Mouse (Mus musculus): Measurements from ENCODE around the gene Rdh16. TPM values are rescaled to one million over a fixed set of nuclear protein-coding genes. Genes with fewer than 3 reads are reported as not detected.

The Rdh16 gene
- polyA plus RNA-seq, 1 experiment from 2014 or later = 1.0 TPM

GRCm38 (mm10) chr10:127866232-127866631 is 65.3 kb downstream of the Rdh16 start, which contains the start of gene Rdh16f2:
Rdh16f2 (plus strand) TSS chr10:127866474.
- Histone ChIP-seq H3K9ac (ENCODE audit: low read length) (no peak within 1 kb of the TSS), H3K27me3 (ENCODE audit: control insufficient read depth, insufficient read depth, low read length) (no peaks in the 10 kb centered on the region), H3K4me1 (replicated peaks; ENCODE audit: control insufficient read depth, insufficient read depth) (no peaks in the 10 kb centered on the region), H3K4me3 (ENCODE audit: low read depth, low read length) (no peak within 1 kb of the TSS), H3K9me3 (ENCODE audit: control insufficient read depth, low read length) (no peaks in the 10 kb centered on the region), H3K27ac (replicated peaks) (no peak within 1 kb of the TSS), H3K4me2 (replicated peaks; ENCODE audit: low read depth) (no peak within 1 kb of the TSS), H3K36me3 (ENCODE audit: control insufficient read depth, insufficient read depth, low read length) (no peaks in the 10 kb centered on the region)
- WGBS = 82% methylated on average over 3 of the region's 3 CpGs
- no peak for ATAC-seq (ENCODE audit: low FRiP score, low TSS enrichment)
- TF ChIP-seq EP300 (optimal IDR thresholded peaks at IDR 0.05) (no peak), CTCF (IDR thresholded peaks at IDR 0.05; ENCODE audit: low read depth) (no peak)
- DNase-seq (ENCODE audit: low spot score) = no peak

DNA sequence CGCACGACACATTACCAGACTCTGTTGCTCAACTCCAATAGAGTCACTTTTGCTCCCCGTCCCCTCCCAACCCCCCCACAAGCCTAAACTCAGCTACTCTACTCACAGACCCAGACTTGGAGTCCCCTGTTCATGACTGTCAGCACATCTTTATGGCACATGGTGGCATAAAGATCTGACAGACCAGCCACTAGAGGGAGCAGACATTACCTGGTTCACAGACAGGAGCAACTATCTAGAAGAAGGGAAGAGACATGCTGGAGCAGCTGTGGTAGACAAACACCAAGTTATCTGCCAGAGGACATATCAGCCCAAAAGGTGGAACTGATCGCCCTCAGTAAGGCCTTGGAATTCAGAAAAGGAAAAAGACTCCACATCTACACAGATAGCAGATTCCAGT is 71.5 kb downstream of the Rdh16 start:
- no peaks in the 10 kb centered on the region for H3K36me3 ChIP-seq (ENCODE audit: control insufficient read depth, insufficient read depth, low read length)
- H3K27ac ChIP-seq (replicated peaks) = no peak overlapping the region
- no peak overlapping the region for H3K4me3 ChIP-seq (ENCODE audit: low read depth, low read length)
- no peaks in the 10 kb centered on the region for H3K4me1 ChIP-seq (replicated peaks; ENCODE audit: control insufficient read depth, insufficient read depth)
- H3K27me3 ChIP-seq (ENCODE audit: control insufficient read depth, insufficient read depth, low read length) = no peaks in the 10 kb centered on the region
- DNase-seq (ENCODE audit: low spot score) (no peak), ATAC-seq (ENCODE audit: low FRiP score, low TSS enrichment) (no peak)
- 65% methylated on average over 4 of the region's 4 CpGs for WGBS
- H3K9ac ChIP-seq (ENCODE audit: low read length) = no peak overlapping the region
- no peak overlapping the region for H3K4me2 ChIP-seq (replicated peaks; ENCODE audit: low read depth)
- H3K9me3 ChIP-seq (ENCODE audit: control insufficient read depth, low read length) = no peaks in the 10 kb centered on the region
- TF ChIP-seq EP300 (optimal IDR thresholded peaks at IDR 0.05) (no peak), CTCF (IDR thresholded peaks at IDR 0.05; ENCODE audit: low read depth) (peak; percentile 74)

GRCm38 (mm10) chr10:127877681-127878080 is 76.7 kb downstream of the Rdh16 start:
- WGBS = 11% methylated on average over 2 of the region's 2 CpGs
- no peak overlapping the region for H3K4me2 ChIP-seq (replicated peaks; ENCODE audit: low read depth)
- peak; percentile 88 for ATAC-seq (ENCODE audit: low FRiP score, low TSS enrichment)
- H3K27me3 ChIP-seq (ENCODE audit: control insufficient read depth, insufficient read depth, low read length) = no peaks in the 10 kb centered on the region
- H3K4me3 ChIP-seq (ENCODE audit: low read depth, low read length) = no peak overlapping the region
- DNase-seq (ENCODE audit: low spot score) = peak; percentile 71
- H3K9me3 ChIP-seq (ENCODE audit: control insufficient read depth, low read length) = no peaks in the 10 kb centered on the region
- no peaks in the 10 kb centered on the region for H3K36me3 ChIP-seq (ENCODE audit: control insufficient read depth, insufficient read depth, low read length)
- peak overlapping the region; percentile 19 for H3K27ac ChIP-seq (replicated peaks)
- no peak overlapping the region for H3K9ac ChIP-seq (ENCODE audit: low read length)
- 0 out of 2 replicates have a peak, but pooled peaks cover 2% of the 10 kb centered on the region for H3K4me1 ChIP-seq (replicated peaks; ENCODE audit: control insufficient read depth, insufficient read depth)
- no peak for TF ChIP-seq CTCF (IDR thresholded peaks at IDR 0.05; ENCODE audit: low read depth)
- TF ChIP-seq EP300 (optimal IDR thresholded peaks at IDR 0.05) = no peak

DNA sequence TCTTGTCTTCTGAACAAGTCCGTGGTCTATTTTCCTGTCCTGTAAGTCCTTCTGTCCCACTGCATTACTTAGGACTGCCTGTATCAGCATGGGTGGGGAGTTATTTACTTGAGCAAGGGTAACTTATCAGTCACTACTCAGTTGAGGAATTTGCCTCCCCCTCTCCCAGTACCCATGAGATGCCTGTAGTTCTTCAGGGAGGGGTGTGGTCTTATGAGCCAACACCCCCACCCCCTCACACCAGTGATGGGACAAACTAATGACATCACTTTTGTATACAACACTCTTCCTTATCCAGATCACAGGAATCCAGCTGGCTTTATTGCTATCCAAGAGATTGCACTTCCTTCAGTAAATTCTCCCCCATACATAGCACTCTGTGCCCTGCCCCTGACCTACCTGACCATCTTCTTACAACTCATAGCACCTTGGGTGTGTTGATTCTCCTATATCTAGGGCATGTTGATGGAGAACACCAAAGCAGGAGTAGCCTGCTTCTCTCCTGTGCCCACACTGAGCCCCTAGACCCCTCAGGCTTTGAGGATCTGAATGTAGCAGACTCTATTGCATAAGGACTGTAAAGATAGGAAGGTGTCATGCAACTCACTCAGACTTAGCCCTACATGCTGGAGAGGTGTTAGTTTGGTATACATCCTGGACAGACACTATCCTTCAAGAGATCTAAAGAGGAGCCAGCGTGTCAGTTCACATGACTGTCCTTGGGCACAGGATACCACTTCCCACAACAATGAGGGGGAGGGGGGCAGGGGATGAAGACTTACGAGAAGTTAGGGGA is 77.5 kb downstream of the Rdh16 start:
- Histone ChIP-seq H3K27me3 (ENCODE audit: control insufficient read depth, insufficient read depth, low read length) (no peaks in the 10 kb centered on the region), H3K4me2 (replicated peaks; ENCODE audit: low read depth) (no peak overlapping the region), H3K27ac (replicated peaks) (peak overlapping the region; percentile 35), H3K4me1 (replicated peaks; ENCODE audit: control insufficient read depth, insufficient read depth) (0 out of 2 replicates have a peak, but pooled peaks cover 2% of the 10 kb centered on the region), H3K36me3 (ENCODE audit: control insufficient read depth, insufficient read depth, low read length) (no peaks in the 10 kb centered on the region), H3K9me3 (ENCODE audit: control insufficient read depth, low read length) (no peaks in the 10 kb centered on the region), H3K4me3 (ENCODE audit: low read depth, low read length) (no peak overlapping the region), H3K9ac (ENCODE audit: low read length) (no peak overlapping the region)
- TF ChIP-seq CTCF (IDR thresholded peaks at IDR 0.05; ENCODE audit: low read depth) (no peak), EP300 (optimal IDR thresholded peaks at IDR 0.05) (no peak)
- DNase-seq (ENCODE audit: low spot score) (peak; percentile 35), ATAC-seq (ENCODE audit: low FRiP score, low TSS enrichment) (peak; percentile 70)
- 65% methylated on average over 3 of the region's 3 CpGs for WGBS

GRCm38 (mm10) chr10:127879155-127879688 is 78.3 kb downstream of the Rdh16 start:
- no peak overlapping the region for H3K4me3 ChIP-seq (ENCODE audit: low read depth, low read length)
- no peaks in the 10 kb centered on the region for H3K36me3 ChIP-seq (ENCODE audit: control insufficient read depth, insufficient read depth, low read length)
- H3K4me2 ChIP-seq (replicated peaks; ENCODE audit: low read depth) = no peak overlapping the region
- DNase-seq (ENCODE audit: low spot score) (peak; percentile 59), ATAC-seq (ENCODE audit: low FRiP score, low TSS enrichment) (peak; percentile 67)
- no peaks in the 10 kb centered on the region for H3K27me3 ChIP-seq (ENCODE audit: control insufficient read depth, insufficient read depth, low read length)
- H3K9ac ChIP-seq (ENCODE audit: low read length) = no peak overlapping the region
- no peaks in the 10 kb centered on the region for H3K9me3 ChIP-seq (ENCODE audit: control insufficient read depth, low read length)
- 59% methylated on average over 3 of the region's 3 CpGs for WGBS
- 0 out of 2 replicates have a peak, but pooled peaks cover 2% of the 10 kb centered on the region for H3K4me1 ChIP-seq (replicated peaks; ENCODE audit: control insufficient read depth, insufficient read depth)
- no peak for TF ChIP-seq CTCF (IDR thresholded peaks at IDR 0.05; ENCODE audit: low read depth)
- no peak for TF ChIP-seq EP300 (optimal IDR thresholded peaks at IDR 0.05)
- no peak overlapping the region; the same call in 1 of the 2 replicates for H3K27ac ChIP-seq (replicated peaks)

DNA sequence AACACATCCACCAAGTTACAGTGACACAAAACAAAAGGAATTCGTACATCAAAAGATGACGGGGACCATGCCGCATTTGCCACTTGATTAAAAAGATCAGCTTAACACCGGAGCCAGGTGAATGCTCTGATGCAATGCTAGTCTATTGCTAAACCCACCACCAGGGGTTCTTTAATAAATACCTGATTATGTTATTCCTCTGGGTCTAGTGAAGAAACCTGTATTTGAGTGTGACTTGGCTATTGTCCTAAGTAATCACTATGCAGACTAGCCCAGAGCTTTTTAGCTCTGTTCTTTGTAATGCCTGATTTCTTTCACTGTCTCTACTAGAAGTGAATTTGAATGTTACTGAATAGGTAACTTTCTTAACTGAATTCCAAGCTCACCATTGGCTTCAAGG is 80.1 kb downstream of the Rdh16 start:
- WGBS = 79% methylated on average over 4 of the region's 4 CpGs
- Histone ChIP-seq H3K27me3 (ENCODE audit: control insufficient read depth, insufficient read depth, low read length) (no peaks in the 10 kb centered on the region), H3K9me3 (ENCODE audit: control insufficient read depth, low read length) (no peaks in the 10 kb centered on the region), H3K4me3 (ENCODE audit: low read depth, low read length) (no peak overlapping the region), H3K36me3 (ENCODE audit: control insufficient read depth, insufficient read depth, low read length) (no peaks in the 10 kb centered on the region), H3K4me1 (replicated peaks; ENCODE audit: control insufficient read depth, insufficient read depth) (0 out of 2 replicates have a peak, but pooled peaks cover 2% of the 10 kb centered on the region), H3K4me2 (replicated peaks; ENCODE audit: low read depth) (no peak overlapping the region), H3K9ac (ENCODE audit: low read length) (no peak overlapping the region), H3K27ac (replicated peaks) (no peak overlapping the region)
- DNase-seq (ENCODE audit: low spot score) (no peak), ATAC-seq (ENCODE audit: low FRiP score, low TSS enrichment) (no peak)
- TF ChIP-seq EP300 (optimal IDR thresholded peaks at IDR 0.05) (no peak), CTCF (IDR thresholded peaks at IDR 0.05; ENCODE audit: low read depth) (0 out of 2 replicates have a peak, but pooled peaks have one; percentile 5)
